In genomic region chr1:137282457-137282856, GRCm38 (mm10) we compare ENCODE assay signal across 20 mouse cellular contexts.
DNase-seq lines count a peak whose midpoint lies in the region; ATAC-seq and TF ChIP-seq lines count a peak whose summit lies in the region.
"Had no signal": no experiment of that assay in that cellular context is flagged by ENCODE, and none has a peak within 500 bp of the region (broad histone marks: within the 10 kb centered on the region; RNA-seq: fewer than 3 reads in every experiment).

No protein-coding gene starts in this region.

- H3K36me3 ChIP-seq in embryonic facial prominence, embryonic 14.5 days (ENCODE audit: control insufficient read depth, insufficient read depth, low read length), result no peaks in the 10 kb centered on the region
- H3K36me3 ChIP-seq in embryonic facial prominence, embryonic 10.5 days (replicated peaks), result no peaks in the 10 kb centered on the region
- no peaks in the 10 kb centered on the region for H3K36me3 ChIP-seq in lung, embryonic 14.5 days (ENCODE audit: insufficient read depth)
- H3K36me3 ChIP-seq: embryonic facial prominence, embryonic 13.5 days; G1E; heart, embryonic 12.5 days; hindbrain, embryonic 12.5 days had no signal

- H3K4me2 ChIP-seq in embryonic facial prominence, embryonic 14.5 days (ENCODE audit: low read depth, low read length), result no peak overlapping the region
- no peak overlapping the region for H3K4me2 ChIP-seq in lung, embryonic 14.5 days
- H3K4me2 ChIP-seq: embryonic facial prominence, embryonic 13.5 days; forebrain, embryonic 13.5 days; heart, embryonic 12.5 days; hindbrain, embryonic 12.5 days had no signal

- TF ChIP-seq POLR2A in cerebellum, adult 2 months (IDR thresholded peaks at IDR 0.05; ENCODE audit: borderline replicate concordance, insufficient read depth, low read length), result no peak

- no peak overlapping the region for H3K4me3 ChIP-seq in embryonic facial prominence, embryonic 14.5 days (ENCODE audit: low read depth, low read length)
- no peak overlapping the region for H3K4me3 ChIP-seq in embryonic facial prominence, embryonic 10.5 days
- no peak overlapping the region for H3K4me3 ChIP-seq in lung, embryonic 14.5 days (ENCODE audit: low read depth, low read length)
- H3K4me3 ChIP-seq in cerebellum, adult 2 months (replicated peaks; ENCODE audit: insufficient read depth, low read depth, low read length), result no peak overlapping the region
- H3K4me3 ChIP-seq: embryonic facial prominence, embryonic 13.5 days; forebrain, embryonic 13.5 days; heart, embryonic 12.5 days; hindbrain, embryonic 12.5 days had no signal

- 71% methylated on average over 5 of the region's 5 CpGs for WGBS in embryonic facial prominence, embryonic 14.5 days
- 80% methylated on average over 5 of the region's 5 CpGs for WGBS in embryonic facial prominence, embryonic 10.5 days
- 50% methylated on average over 5 of the region's 5 CpGs for WGBS in lung, embryonic 14.5 days
- WGBS in cerebellum, adult 2 months, result 82% methylated on average over 5 of the region's 5 CpGs

- H3K4me1 ChIP-seq in embryonic facial prominence, embryonic 14.5 days (ENCODE audit: control insufficient read depth, insufficient read depth, low read length), result peaks cover 9% of the 10 kb centered on the region; the same call in 1 of the 2 replicates
- peaks cover 12% of the 10 kb centered on the region for H3K4me1 ChIP-seq in embryonic facial prominence, embryonic 10.5 days
- H3K4me1 ChIP-seq in lung, embryonic 14.5 days (ENCODE audit: insufficient read depth), result no peaks in the 10 kb centered on the region
- no peaks in the 10 kb centered on the region for H3K4me1 ChIP-seq in cerebellum, adult 2 months (ENCODE audit: control insufficient read depth, insufficient read depth, low read length)
- H3K4me1 ChIP-seq: forebrain, embryonic 13.5 days; heart, embryonic 12.5 days; hindbrain, embryonic 12.5 days had no signal

- H3K27me3 ChIP-seq in embryonic facial prominence, embryonic 14.5 days (replicated peaks; ENCODE audit: control insufficient read depth, insufficient read depth, low read length), result no peaks in the 10 kb centered on the region
- no peaks in the 10 kb centered on the region for H3K27me3 ChIP-seq in embryonic facial prominence, embryonic 10.5 days (replicated peaks; ENCODE audit: low read depth, poor library complexity, severe bottlenecking)
- no peaks in the 10 kb centered on the region for H3K27me3 ChIP-seq in lung, embryonic 14.5 days (ENCODE audit: insufficient read depth, low read length)
- H3K27me3 ChIP-seq in cerebellum, adult 2 months (ENCODE audit: control insufficient read depth, insufficient read depth, low read length), result no peaks in the 10 kb centered on the region
- H3K27me3 ChIP-seq: embryonic facial prominence, embryonic 13.5 days; forebrain, embryonic 13.5 days; heart, embryonic 12.5 days; hindbrain, embryonic 12.5 days had no signal

- H3K9me3 ChIP-seq in embryonic facial prominence, embryonic 14.5 days (ENCODE audit: control insufficient read depth, low read length), result peaks cover 5% of the 10 kb centered on the region; the same call in 1 of the 2 replicates
- no peaks in the 10 kb centered on the region for H3K9me3 ChIP-seq in embryonic facial prominence, embryonic 10.5 days
- no peaks in the 10 kb centered on the region for H3K9me3 ChIP-seq in lung, embryonic 14.5 days (ENCODE audit: low read depth, low read length)
- H3K9me3 ChIP-seq: embryonic facial prominence, embryonic 13.5 days; forebrain, embryonic 13.5 days; heart, embryonic 12.5 days; hindbrain, embryonic 12.5 days had no signal

- no peak for TF ChIP-seq CTCF in lung, embryonic 14.5 days (IDR thresholded peaks at IDR 0.05; ENCODE audit: low read depth)
- TF ChIP-seq CTCF in cerebellum, adult 2 months (IDR thresholded peaks at IDR 0.05; ENCODE audit: borderline replicate concordance, insufficient read depth, low read depth, low read length), result no peak

- ATAC-seq in embryonic facial prominence, embryonic 14.5 days (ENCODE audit: low read depth), result no peak
- no peak for ATAC-seq in lung, embryonic 14.5 days (ENCODE audit: insufficient read depth)
- no peak for ATAC-seq in inflammation-experienced regulatory T-cells, adult 6 months
- ATAC-seq: CD4-positive, CD25-positive, alpha-beta regulatory T cell, adult 4 months; forebrain, embryonic 13.5 days; forebrain, postnatal 0 days had no signal

- H3K9ac ChIP-seq in embryonic facial prominence, embryonic 14.5 days (ENCODE audit: low read depth, low read length), result no peak overlapping the region
- no peak overlapping the region for H3K9ac ChIP-seq in lung, embryonic 14.5 days
- H3K9ac ChIP-seq: embryonic facial prominence, embryonic 13.5 days; forebrain, embryonic 13.5 days; forebrain, postnatal 0 days; heart, embryonic 12.5 days; hindbrain, embryonic 12.5 days had no signal

- H3K27ac ChIP-seq in embryonic facial prominence, embryonic 14.5 days (replicated peaks; ENCODE audit: low read depth, low read length), result no peak overlapping the region
- no peak overlapping the region; the same call in 1 of the 2 replicates for H3K27ac ChIP-seq in embryonic facial prominence, embryonic 10.5 days (replicated peaks)
- H3K27ac ChIP-seq in lung, embryonic 14.5 days (ENCODE audit: low read depth), result no peak overlapping the region
- no peak overlapping the region for H3K27ac ChIP-seq in cerebellum, adult 2 months (ENCODE audit: insufficient read depth, low read length)
- H3K27ac ChIP-seq: embryonic facial prominence, embryonic 13.5 days; forebrain, embryonic 13.5 days; hindbrain, embryonic 12.5 days had no signal

- peak; percentile 19 for DNase-seq in embryonic facial prominence, embryonic 14.5 days (ENCODE audit: low spot score)
- DNase-seq in embryonic facial prominence, embryonic 10.5 days (ENCODE audit: low spot score), result no peak
- peak; percentile 39 for DNase-seq in lung, embryonic 14.5 days
- peak; percentile 70 for DNase-seq in lung, postnatal 10 days
- DNase-seq in lung, postnatal 4 days, result peak; percentile 53 to 74
- no peak for DNase-seq in cerebellum, adult 2 months
- DNase-seq: adrenal gland, postnatal 10 days; B cell, adult 2 months; cerebellum, adult 11 months; cerebellum, adult 9-10 months; cerebellum, postnatal 25 days; forebrain, postnatal 0 days; gastrocnemius, postnatal 14 days had no signal

Comparison
In these comparisons a context has a peak if more than half of its experiments do, and no peak if none do; other contexts are left out.
1. DNase-seq: peak in embryonic facial prominence, embryonic 14.5 days (single experiment), lung, embryonic 14.5 days (single experiment), lung, postnatal 10 days (single experiment) and lung, postnatal 4 days (2 of 2); none in embryonic facial prominence, embryonic 10.5 days (single experiment) and cerebellum, adult 2 months (0 of 2).